Mouse (Mus musculus): Measurements from ENCODE around the gene Rpl34. TPM values are rescaled to one million over a fixed set of nuclear protein-coding genes. Genes with fewer than 3 reads are reported as not detected.

Gene Rpl34
- polyA plus RNA-seq, 1 experiment from 2014 or later, result 916 TPM

GRCm38 (mm10) chr3:130697622-130698021, 32.6 kb downstream of the Rpl34 start:
- no peak for ATAC-seq
- no peak overlapping the region for H3K27ac ChIP-seq (ENCODE audit: low read depth, low read length)
- no peak overlapping the region for H3K9ac ChIP-seq (ENCODE audit: low read length)
- no peaks in the 10 kb centered on the region for H3K9me3 ChIP-seq (replicated peaks; ENCODE audit: control insufficient read depth, low read length)
- DNase-seq (ENCODE audit: low spot score), result no peak
- H3K4me1 ChIP-seq (ENCODE audit: control insufficient read depth, insufficient read depth, low read length), result no peaks in the 10 kb centered on the region
- H3K4me3 ChIP-seq (ENCODE audit: low read depth, low read length), result no peak overlapping the region
- 89% methylated on average over 4 of the region's 4 CpGs for WGBS
- no peak overlapping the region for H3K4me2 ChIP-seq (ENCODE audit: low read length)
- H3K36me3 ChIP-seq (ENCODE audit: control insufficient read depth, insufficient read depth, low read length), result peaks cover 56% of the 10 kb centered on the region
- no peaks in the 10 kb centered on the region for H3K27me3 ChIP-seq (replicated peaks; ENCODE audit: control insufficient read depth, insufficient read depth, low read length)

- no peak for ATAC-seq
- 0 out of 2 replicates have a peak, but pooled peaks cover 2% of the 10 kb centered on the region for H3K4me1 ChIP-seq (ENCODE audit: control insufficient read depth, insufficient read depth, low read length)
- H3K9me3 ChIP-seq (replicated peaks; ENCODE audit: control insufficient read depth, low read length), result no peaks in the 10 kb centered on the region
These were observed 35.5 kb downstream of the Rpl34 start for GRCm38 (mm10) chr3:130694705-130695104.

GRCm38 (mm10) chr3:130694041-130694593, 36.1 kb downstream of the Rpl34 start:
- WGBS, result 60% methylated on average over 9 of the region's 9 CpGs
- H3K9me3 ChIP-seq (replicated peaks; ENCODE audit: control insufficient read depth, low read length), result no peaks in the 10 kb centered on the region
- H3K4me1 ChIP-seq (ENCODE audit: control insufficient read depth, insufficient read depth, low read length), result 0 out of 2 replicates have a peak, but pooled peaks cover 2% of the 10 kb centered on the region
- H3K27ac ChIP-seq (ENCODE audit: low read depth, low read length), result no peak overlapping the region
- H3K9ac ChIP-seq (ENCODE audit: low read length), result no peak overlapping the region
- ATAC-seq (no peak; the same call in 1 of the 2 replicates), DNase-seq (ENCODE audit: low spot score) (peak; percentile 75)
- no peaks in the 10 kb centered on the region for H3K27me3 ChIP-seq (replicated peaks; ENCODE audit: control insufficient read depth, insufficient read depth, low read length)
- H3K4me2 ChIP-seq (ENCODE audit: low read length), result no peak overlapping the region
- no peak overlapping the region for H3K4me3 ChIP-seq (ENCODE audit: low read depth, low read length)
- H3K36me3 ChIP-seq (ENCODE audit: control insufficient read depth, insufficient read depth, low read length), result peaks cover 22% of the 10 kb centered on the region

More at GRCm38 (mm10) chr3:130694705-130695104, 35.5 kb downstream of the Rpl34 start:
- Histone ChIP-seq H3K27me3 (replicated peaks; ENCODE audit: control insufficient read depth, insufficient read depth, low read length) (no peaks in the 10 kb centered on the region), H3K36me3 (ENCODE audit: control insufficient read depth, insufficient read depth, low read length) (peaks cover 28% of the 10 kb centered on the region), H3K4me3 (ENCODE audit: low read depth, low read length) (no peak overlapping the region), H3K9ac (ENCODE audit: low read length) (no peak overlapping the region), H3K27ac (ENCODE audit: low read depth, low read length) (no peak overlapping the region), H3K4me2 (ENCODE audit: low read length) (no peak overlapping the region)
- 94% methylated on average over 7 of the region's 7 CpGs for WGBS
- DNase-seq (ENCODE audit: low spot score), result no peak

- no peak for DNase-seq (ENCODE audit: low spot score)
- Histone ChIP-seq H3K9ac (ENCODE audit: low read length) (peak overlapping the region; percentile 53; the same call in 1 of the 2 replicates), H3K4me1 (ENCODE audit: control insufficient read depth, insufficient read depth, low read length) (0 out of 2 replicates have a peak, but pooled peaks cover 2% of the 10 kb centered on the region), H3K4me3 (ENCODE audit: low read depth, low read length) (peak overlapping the region; percentile 27), H3K4me2 (ENCODE audit: low read length) (peak overlapping the region; percentile 58), H3K27ac (ENCODE audit: low read depth, low read length) (no peak overlapping the region), H3K36me3 (ENCODE audit: control insufficient read depth, insufficient read depth, low read length) (peaks cover 6% of the 10 kb centered on the region; the same call in 1 of the 2 replicates), H3K27me3 (replicated peaks; ENCODE audit: control insufficient read depth, insufficient read depth, low read length) (no peaks in the 10 kb centered on the region), H3K9me3 (replicated peaks; ENCODE audit: control insufficient read depth, low read length) (no peaks in the 10 kb centered on the region)
- 51% methylated on average over 12 of the region's 12 CpGs for WGBS
- no peak for ATAC-seq
These were observed 38.5 kb downstream of the Rpl34 start for GRCm38 (mm10) chr3:130691596-130692170.

GRCm38 (mm10) chr3:130690834-130691595, 39.2 kb downstream of the Rpl34 start:
- 16% methylated on average over 20 of the region's 20 CpGs for WGBS
- peak overlapping the region; percentile 33; the same call in 1 of the 2 replicates for H3K27ac ChIP-seq (ENCODE audit: low read depth, low read length)

GRCm38 (mm10) chr3:130689630-130690029, 40.6 kb downstream of the Rpl34 start:
- Histone ChIP-seq H3K27ac (ENCODE audit: low read depth, low read length) (no peak overlapping the region), H3K4me2 (ENCODE audit: low read length) (no peak overlapping the region), H3K4me1 (ENCODE audit: control insufficient read depth, insufficient read depth, low read length) (0 out of 2 replicates have a peak, but pooled peaks cover 2% of the 10 kb centered on the region), H3K9me3 (replicated peaks; ENCODE audit: control insufficient read depth, low read length) (no peaks in the 10 kb centered on the region), H3K27me3 (replicated peaks; ENCODE audit: control insufficient read depth, insufficient read depth, low read length) (no peaks in the 10 kb centered on the region), H3K4me3 (ENCODE audit: low read depth, low read length) (no peak overlapping the region), H3K36me3 (ENCODE audit: control insufficient read depth, insufficient read depth, low read length) (no peaks in the 10 kb centered on the region), H3K9ac (ENCODE audit: low read length) (no peak overlapping the region)
- 17% methylated on average over 12 of the region's 12 CpGs for WGBS
- ATAC-seq, result peak; percentile 69
- peak; percentile 91 for DNase-seq (ENCODE audit: low spot score)

More at GRCm38 (mm10) chr3:130690834-130691595, 39.2 kb downstream of the Rpl34 start:
- peaks cover 6% of the 10 kb centered on the region; the same call in 1 of the 2 replicates for H3K36me3 ChIP-seq (ENCODE audit: control insufficient read depth, insufficient read depth, low read length)
- H3K4me3 ChIP-seq (ENCODE audit: low read depth, low read length), result peak overlapping the region; percentile 27
- no peaks in the 10 kb centered on the region for H3K9me3 ChIP-seq (replicated peaks; ENCODE audit: control insufficient read depth, low read length)
- DNase-seq (ENCODE audit: low spot score) (peak; percentile 53), ATAC-seq (peak; percentile 32; the same call in 1 of the 2 replicates)
- H3K4me1 ChIP-seq (ENCODE audit: control insufficient read depth, insufficient read depth, low read length), result 0 out of 2 replicates have a peak, but pooled peaks cover 2% of the 10 kb centered on the region
- peak overlapping the region; percentile 53; the same call in 1 of the 2 replicates for H3K9ac ChIP-seq (ENCODE audit: low read length)
- no peaks in the 10 kb centered on the region for H3K27me3 ChIP-seq (replicated peaks; ENCODE audit: control insufficient read depth, insufficient read depth, low read length)
- H3K4me2 ChIP-seq (ENCODE audit: low read length), result peak overlapping the region; percentile 58

- WGBS, result 100% methylated on average over 1 of the region's 1 CpGs
- no peaks in the 10 kb centered on the region for H3K27me3 ChIP-seq (replicated peaks; ENCODE audit: control insufficient read depth, insufficient read depth, low read length)
- H3K9ac ChIP-seq (ENCODE audit: low read length), result no peak overlapping the region
- ATAC-seq (no peak), DNase-seq (ENCODE audit: low spot score) (no peak)
- no peaks in the 10 kb centered on the region for H3K9me3 ChIP-seq (replicated peaks; ENCODE audit: control insufficient read depth, low read length)
- H3K4me2 ChIP-seq (ENCODE audit: low read length), result no peak overlapping the region
- H3K4me1 ChIP-seq (ENCODE audit: control insufficient read depth, insufficient read depth, low read length), result 0 out of 2 replicates have a peak, but pooled peaks cover 2% of the 10 kb centered on the region
- no peaks in the 10 kb centered on the region for H3K36me3 ChIP-seq (ENCODE audit: control insufficient read depth, insufficient read depth, low read length)
- H3K4me3 ChIP-seq (ENCODE audit: low read depth, low read length), result no peak overlapping the region
- no peak overlapping the region for H3K27ac ChIP-seq (ENCODE audit: low read depth, low read length)
These were observed 43.1 kb downstream of the Rpl34 start for GRCm38 (mm10) chr3:130687051-130687450.

GRCm38 (mm10) chr3:130685014-130685366, 45.2 kb downstream of the Rpl34 start:
- no peaks in the 10 kb centered on the region for H3K36me3 ChIP-seq (ENCODE audit: control insufficient read depth, insufficient read depth, low read length)
- no peak overlapping the region for H3K9ac ChIP-seq (ENCODE audit: low read length)
- H3K4me1 ChIP-seq (ENCODE audit: control insufficient read depth, insufficient read depth, low read length), result no peaks in the 10 kb centered on the region
- DNase-seq (ENCODE audit: low spot score) (no peak), ATAC-seq (no peak)
- no peak overlapping the region for H3K4me3 ChIP-seq (ENCODE audit: low read depth, low read length)
- no peaks in the 10 kb centered on the region for H3K9me3 ChIP-seq (replicated peaks; ENCODE audit: control insufficient read depth, low read length)
- 83% methylated on average over 8 of the region's 8 CpGs for WGBS
- H3K4me2 ChIP-seq (ENCODE audit: low read length), result no peak overlapping the region
- H3K27ac ChIP-seq (ENCODE audit: low read depth, low read length), result no peak overlapping the region
- H3K27me3 ChIP-seq (replicated peaks; ENCODE audit: control insufficient read depth, insufficient read depth, low read length), result no peaks in the 10 kb centered on the region
